Mouse (Mus musculus): ENCODE measurements around the gene Armc10.
"Not testable (repeated sequence)": the region's sequence is repeated elsewhere in the genome, so short reads cannot be mapped to it uniquely, and the experiment has no call there.

The Armc10 gene

GRCm38 (mm10) chr5:21702873-21703475 lies 57.4 kb downstream of the Armc10 start:
- no peak for DNase-seq (ENCODE audit: low spot score)

GRCm38 (mm10) chr5:21703708-21704107 lies 58.1 kb downstream of the Armc10 start:
- DNase-seq (ENCODE audit: low spot score): no peak

- DNase-seq (ENCODE audit: low spot score): no peak
Observed at GRCm38 (mm10) chr5:21706546-21706945, 60.9 kb downstream of the Armc10 start.

- not testable (repeated sequence) for DNase-seq (ENCODE audit: low spot score)
Observed at GRCm38 (mm10) chr5:21708011-21708410, 62.4 kb downstream of the Armc10 start.

All from ovary, postnatal 10 days (tissue).